22 mouse cellular contexts compared by ENCODE assay signal in genomic region chr3:85393395-85393794, GRCm38 (mm10).
DNase-seq lines count a peak whose midpoint lies in the region; ATAC-seq and TF ChIP-seq lines count a peak whose summit lies in the region.
"Had no signal": no experiment of that assay in that cellular context is flagged by ENCODE, and none has a peak within 500 bp of the region (broad histone marks: within the 10 kb centered on the region; RNA-seq: fewer than 3 reads in every experiment).

No protein-coding gene starts in this region.

- no peak for TF ChIP-seq CTCF in cerebellum, adult 2 months (IDR thresholded peaks at IDR 0.05; ENCODE audit: borderline replicate concordance, insufficient read depth, low read depth, low read length)

- H3K9me3 ChIP-seq in kidney, embryonic 14.5 days (ENCODE audit: control insufficient read depth, low read length) = peaks cover 15% of the 10 kb centered on the region
- H3K9me3 ChIP-seq: heart, embryonic 15.5 days; neural tube, embryonic 15.5 days had no signal

- peak overlapping the region; percentile 58 for H3K27ac ChIP-seq in cerebellum, adult 2 months (ENCODE audit: insufficient read depth, low read length)
- no peak overlapping the region for H3K27ac ChIP-seq in kidney, embryonic 14.5 days (ENCODE audit: low read depth, low read length)
- H3K27ac ChIP-seq: heart, embryonic 15.5 days; limb, embryonic 13.5 days; liver, embryonic 15.5 days; midbrain, embryonic 13.5 days; neural tube, embryonic 15.5 days had no signal

- H3K27me3 ChIP-seq in cerebellum, adult 2 months (ENCODE audit: control insufficient read depth, insufficient read depth, low read length) = no peaks in the 10 kb centered on the region
- H3K27me3 ChIP-seq in kidney, embryonic 14.5 days (ENCODE audit: control insufficient read depth, insufficient read depth, low read length) = no peaks in the 10 kb centered on the region
- H3K27me3 ChIP-seq: heart, embryonic 15.5 days; limb, embryonic 13.5 days; liver, embryonic 15.5 days; midbrain, embryonic 13.5 days; neural tube, embryonic 15.5 days had no signal

- peak; percentile 26 to 48 for DNase-seq in frontal cortex, adult 2 months (ENCODE audit: extremely low spot score in 1 of 2, low spot score in 1 of 2)
- no peak for DNase-seq in frontal cortex, postnatal 14 days (ENCODE audit: low spot score in 2 of 2)
- DNase-seq in left cerebral cortex, postnatal 4 days = peak; percentile 70
- DNase-seq in left cerebral cortex, adult 11 months (ENCODE audit: low spot score) = no peak
- DNase-seq in cerebellum, adult 2 months = peak; percentile 87 to 94
- DNase-seq in cerebellum, postnatal 36 days = peak; percentile 80 to 86
- no peak for DNase-seq in spleen, postnatal 4 days (ENCODE audit: low spot score in 2 of 2)
- DNase-seq: adrenal gland, adult 8-10 months; heart, postnatal 4 days; kidney, adult 18-20 months; kidney, postnatal 14 days; lung, postnatal 10 days had no signal

- intact Hi-C loops in left cerebral cortex, postnatal 4 days (cut with DNase I) = no loop called here

- no peak overlapping the region for H3K4me3 ChIP-seq in cerebellum, adult 2 months (replicated peaks; ENCODE audit: insufficient read depth, low read depth, low read length)
- no peak overlapping the region for H3K4me3 ChIP-seq in kidney, embryonic 14.5 days (ENCODE audit: low read length)
- H3K4me3 ChIP-seq: heart, embryonic 15.5 days; limb, embryonic 13.5 days; liver, embryonic 15.5 days; midbrain, embryonic 13.5 days; myocyte; neural tube, embryonic 15.5 days had no signal

- H3K4me1 ChIP-seq in cerebellum, adult 2 months (ENCODE audit: control insufficient read depth, insufficient read depth, low read length) = peaks cover 18% of the 10 kb centered on the region
- no peaks in the 10 kb centered on the region for H3K4me1 ChIP-seq in kidney, embryonic 14.5 days (ENCODE audit: control insufficient read depth, insufficient read depth, low read length)
- H3K4me1 ChIP-seq: heart, embryonic 15.5 days; limb, embryonic 13.5 days; liver, embryonic 15.5 days; midbrain, embryonic 13.5 days; neural tube, embryonic 15.5 days had no signal

- no peak for ATAC-seq in kidney, embryonic 14.5 days (ENCODE audit: low FRiP score, low TSS enrichment)
- ATAC-seq: CD4-positive, CD25-positive, alpha-beta regulatory T cell, adult 4 months; hindbrain, embryonic 16.5 days; midbrain, embryonic 13.5 days; Patski had no signal

- no peak for TF ChIP-seq POLR2A in cerebellum, adult 2 months (IDR thresholded peaks at IDR 0.05; ENCODE audit: borderline replicate concordance, insufficient read depth, low read length)

- H3K9ac ChIP-seq in kidney, embryonic 14.5 days (ENCODE audit: low read depth, low read length) = no peak overlapping the region
- H3K9ac ChIP-seq: heart, embryonic 15.5 days; limb, embryonic 13.5 days; liver, embryonic 15.5 days; midbrain, embryonic 13.5 days; neural tube, embryonic 15.5 days had no signal

- H3K36me3 ChIP-seq in kidney, embryonic 14.5 days (ENCODE audit: control insufficient read depth, insufficient read depth, low read length) = no peaks in the 10 kb centered on the region
- H3K36me3 ChIP-seq: heart, embryonic 15.5 days; limb, embryonic 13.5 days; liver, embryonic 15.5 days; midbrain, embryonic 13.5 days; neural tube, embryonic 15.5 days had no signal

- H3K4me2 ChIP-seq in kidney, embryonic 14.5 days (replicated peaks; ENCODE audit: low read depth, low read length) = no peak overlapping the region
- H3K4me2 ChIP-seq: heart, embryonic 15.5 days; limb, embryonic 13.5 days; liver, embryonic 15.5 days; midbrain, embryonic 13.5 days; neural tube, embryonic 15.5 days had no signal

- WGBS in cerebellum, adult 2 months = 12% methylated on average over 3 of the region's 3 CpGs
- WGBS in kidney, embryonic 14.5 days = 93% methylated on average over 3 of the region's 3 CpGs

Comparison
In these comparisons a context has a peak if more than half of its experiments do, and no peak if none do; other contexts are left out.
1. DNase-seq: peak in frontal cortex, adult 2 months (2 of 2), left cerebral cortex, postnatal 4 days (single experiment), cerebellum, adult 2 months (2 of 2) and cerebellum, postnatal 36 days (2 of 2); none in frontal cortex, postnatal 14 days (0 of 2), left cerebral cortex, adult 11 months (single experiment) and spleen, postnatal 4 days (0 of 2).